Mouse (Mus musculus) T-helper 2 cell (primary cell): ENCODE results near the gene Nkapd1.

Experiments
- in situ Hi-C: fragments of 300-600 bp; cut with MboI, MseI; formaldehyde crosslinking; loops from one replicate; pipeline ENCODE4 v1.15.1; 2025; ENCODE audit warnings: high pct_unique_total_duplicates

The Nkapd1 gene

GRCm38 (mm10) chr9:50602055-50602845, 15.0 kb downstream of the Nkapd1 start:
- in situ Hi-C loops = loop anchor here (10.0 kb wide), 1 partner anchor 77 kb away; the partner anchor contains the start of gene Pts

- in situ Hi-C loops = loop anchor here (10.0 kb wide), 1 partner anchor 77 kb away; the partner anchor contains the start of gene Pts
Observed at GRCm38 (mm10) chr9:50601536-50601935, 15.7 kb downstream of the Nkapd1 start.

GRCm38 (mm10) chr9:50596973-50597372, 20.3 kb downstream of the Nkapd1 start:
- in situ Hi-C loops = loop anchor here (5.0 kb wide), 1 partner anchor 135 kb away; no protein-coding TSS in a partner anchor

- in situ Hi-C loops = loop anchor here (5.0 kb wide), 1 partner anchor 133 kb away; no protein-coding TSS in a partner anchor
Observed at GRCm38 (mm10) chr9:50594794-50595417, 22.4 kb downstream of the Nkapd1 start.

GRCm38 (mm10) chr9:50593544-50593943, 23.7 kb downstream of the Nkapd1 start:
- in situ Hi-C loops = no loop called here

- in situ Hi-C loops = no loop called here
Observed at GRCm38 (mm10) chr9:50592955-50593354, 24.3 kb downstream of the Nkapd1 start.

GRCm38 (mm10) chr9:50590856-50591518, 26.3 kb downstream of the Nkapd1 start:
- in situ Hi-C loops = no loop called here

- in situ Hi-C loops = loop anchor here (5.0 kb wide), 1 partner anchor 40 kb away; no protein-coding TSS in a partner anchor
Observed at GRCm38 (mm10) chr9:50586955-50587354, 30.3 kb downstream of the Nkapd1 start.

- in situ Hi-C loops = loop anchor here (5.0 kb wide), 1 partner anchor 38 kb away; no protein-coding TSS in a partner anchor
Observed at GRCm38 (mm10) chr9:50585145-50585818, 32.0 kb downstream of the Nkapd1 start.

- in situ Hi-C loops = no loop called here
Observed at GRCm38 (mm10) chr9:50580370-50580769, 36.9 kb downstream of the Nkapd1 start.

GRCm38 (mm10) chr9:50569599-50570525, 47.4 kb downstream of the Nkapd1 start:
- in situ Hi-C loops = no loop called here

GRCm38 (mm10) chr9:50567881-50568280, 49.4 kb downstream of the Nkapd1 start:
- in situ Hi-C loops = no loop called here

GRCm38 (mm10) chr9:50567372-50567771, 49.9 kb downstream of the Nkapd1 start:
- in situ Hi-C loops = no loop called here

GRCm38 (mm10) chr9:50565940-50566339, 51.3 kb downstream of the Nkapd1 start:
- in situ Hi-C loops = no loop called here

GRCm38 (mm10) chr9:50565173-50565572, 52.1 kb downstream of the Nkapd1 start:
- in situ Hi-C loops = no loop called here

GRCm38 (mm10) chr9:50561918-50562360, 55.3 kb downstream of the Nkapd1 start:
- in situ Hi-C loops = no loop called here

GRCm38 (mm10) chr9:50561145-50561917, 55.9 kb downstream of the Nkapd1 start, which contains the start of gene Tex12:
TSS of gene Tex12 (minus strand) at chr9:50561325.
- in situ Hi-C loops = no loop called here
